Mouse (Mus musculus) erythroblast, embryonic 14.5 days (primary cell): ENCODE measurements around the gene D330020A13Rik.

Experiments used
- GATA1 ChIP-seq: IDR thresholded peaks from 2 replicates; pipeline ENCODE4 v1.6.1; 2012; ENCODE audit warnings: low read length, inconsistent platforms, mixed read lengths
- TAL1 ChIP-seq: IDR thresholded peaks from 3 replicates; pipeline ENCODE4 v1.6.1; 2012; ENCODE audit warnings: low read length, inconsistent platforms, mixed read lengths

DNA sequence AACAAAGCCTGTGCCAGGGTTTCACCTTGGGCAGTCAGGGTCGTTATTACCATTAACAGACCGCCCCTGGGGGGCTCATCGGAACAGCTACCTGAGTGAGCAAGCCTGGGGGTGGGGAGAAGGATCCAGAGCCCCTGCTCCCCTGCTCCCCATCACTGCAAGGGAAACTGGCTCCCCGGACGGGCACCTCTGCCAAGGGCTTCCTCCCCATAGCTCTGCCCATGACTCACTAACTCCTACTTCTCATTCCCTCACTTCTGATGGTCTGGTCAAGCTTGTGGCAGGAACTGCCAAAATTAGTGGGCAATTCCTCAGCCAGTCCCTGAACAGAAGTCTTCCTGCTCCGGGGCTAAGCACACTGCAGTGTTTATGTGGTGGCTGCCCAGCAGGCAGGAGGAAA lies 18.9 kb upstream of the D330020A13Rik start:
- TF ChIP-seq GATA1 (no peak), TAL1 (no peak)
